12 mouse cellular contexts compared by ENCODE assay signal in the genomic region with DNA sequence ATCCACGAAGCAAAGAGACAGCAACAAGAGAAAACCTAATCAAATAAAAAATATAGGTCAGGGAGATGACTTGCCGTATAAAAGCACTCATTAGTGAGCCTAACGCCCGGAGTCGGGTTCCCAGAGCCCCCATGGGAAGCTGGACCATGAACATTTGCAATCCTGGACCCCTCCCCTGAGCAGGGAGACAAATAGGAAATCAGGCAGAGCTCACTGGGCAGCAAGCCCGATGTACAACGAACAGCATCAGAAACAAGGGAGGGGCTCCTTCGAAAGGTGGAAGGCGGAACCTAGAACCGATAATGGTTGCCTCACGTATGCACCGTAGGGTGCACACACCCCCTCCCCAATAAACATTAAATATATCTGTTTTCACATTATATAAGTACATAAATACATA. TPM values are rescaled to one million over a fixed set of nuclear protein-coding genes. Genes with fewer than 3 reads are reported as not detected.
DNase-seq lines count a peak whose midpoint lies in the region; ATAC-seq and TF ChIP-seq lines count a peak whose summit lies in the region.
"Had no signal": no experiment of that assay in that cellular context is flagged by ENCODE, and none has a peak within 500 bp of the region (broad histone marks: within the 10 kb centered on the region; RNA-seq: fewer than 3 reads in every experiment).

No protein-coding gene starts in this region.

- no peak for ATAC-seq in lung, embryonic 16.5 days (ENCODE audit: low read depth)
- ATAC-seq in liver, postnatal 0 days: no peak
- ATAC-seq: forebrain, embryonic 16.5 days; intestine, embryonic 15.5 days had no signal

- peaks cover 9% of the 10 kb centered on the region for H3K27me3 ChIP-seq in heart, embryonic 10.5 days (ENCODE audit: insufficient read depth, poor library complexity, severe bottlenecking)
- no peaks in the 10 kb centered on the region for H3K27me3 ChIP-seq in lung, embryonic 16.5 days (ENCODE audit: control insufficient read depth, insufficient read depth, low read depth, low read length)
- H3K27me3 ChIP-seq in limb, embryonic 10.5 days (ENCODE audit: low read depth, poor library complexity, severe bottlenecking): no peaks in the 10 kb centered on the region
- H3K27me3 ChIP-seq in liver, postnatal 0 days (ENCODE audit: insufficient read depth, low read length): no peaks in the 10 kb centered on the region
- H3K27me3 ChIP-seq: intestine, embryonic 15.5 days had no signal

- TF ChIP-seq CTCF in liver, postnatal 0 days (IDR thresholded peaks at IDR 0.05; ENCODE audit: low read depth): no peak

- no peaks in the 10 kb centered on the region for H3K36me3 ChIP-seq in heart, embryonic 10.5 days
- no peaks in the 10 kb centered on the region for H3K36me3 ChIP-seq in lung, embryonic 16.5 days (ENCODE audit: control insufficient read depth, insufficient read depth, low read length)
- H3K36me3 ChIP-seq in limb, embryonic 10.5 days: no peaks in the 10 kb centered on the region
- H3K36me3 ChIP-seq in liver, postnatal 0 days (replicated peaks; ENCODE audit: insufficient read depth, low read length): no peaks in the 10 kb centered on the region
- H3K36me3 ChIP-seq: intestine, embryonic 15.5 days had no signal

- H3K9me3 ChIP-seq in heart, embryonic 10.5 days: no peaks in the 10 kb centered on the region
- no peaks in the 10 kb centered on the region for H3K9me3 ChIP-seq in lung, embryonic 16.5 days (ENCODE audit: control insufficient read depth, low read length)
- H3K9me3 ChIP-seq in limb, embryonic 10.5 days (replicated peaks): no peaks in the 10 kb centered on the region
- H3K9me3 ChIP-seq in liver, postnatal 0 days (ENCODE audit: low read length): no peaks in the 10 kb centered on the region
- H3K9me3 ChIP-seq: intestine, embryonic 15.5 days had no signal

- H3K9ac ChIP-seq in lung, embryonic 16.5 days (ENCODE audit: low read length): peak overlapping the region; percentile 12
- H3K9ac ChIP-seq in liver, postnatal 0 days (replicated peaks): peak overlapping the region; percentile 44; the same call in 1 of the 2 replicates
- H3K9ac ChIP-seq: intestine, embryonic 15.5 days had no signal

- peak overlapping the region; percentile 27; the same call in 1 of the 2 replicates for H3K4me2 ChIP-seq in lung, embryonic 16.5 days (ENCODE audit: low read depth, low read length)
- H3K4me2 ChIP-seq in liver, postnatal 0 days (ENCODE audit: low read depth, low read length): peak overlapping the region; percentile 64

- H3K4me1 ChIP-seq in heart, embryonic 10.5 days: peaks cover 21% of the 10 kb centered on the region
- peaks cover 11% of the 10 kb centered on the region; the same call in 1 of the 2 replicates for H3K4me1 ChIP-seq in lung, embryonic 16.5 days (replicated peaks; ENCODE audit: control insufficient read depth, insufficient read depth, low read length)
- peaks cover 31% of the 10 kb centered on the region for H3K4me1 ChIP-seq in limb, embryonic 10.5 days
- H3K4me1 ChIP-seq in liver, postnatal 0 days (ENCODE audit: insufficient read depth): peaks cover 20% of the 10 kb centered on the region

- H3K27ac ChIP-seq in heart, embryonic 10.5 days: peak overlapping the region; percentile 59
- H3K27ac ChIP-seq in lung, embryonic 16.5 days (ENCODE audit: low read length): no peak overlapping the region
- H3K27ac ChIP-seq in limb, embryonic 10.5 days: peak overlapping the region; percentile 78
- no peak overlapping the region for H3K27ac ChIP-seq in liver, postnatal 0 days (ENCODE audit: low read depth)
- H3K27ac ChIP-seq: intestine, embryonic 15.5 days had no signal

- H3K4me3 ChIP-seq in heart, embryonic 10.5 days: peak overlapping the region; percentile 40; the same call in 1 of the 2 replicates
- no peak overlapping the region for H3K4me3 ChIP-seq in lung, embryonic 16.5 days (ENCODE audit: low read length)
- H3K4me3 ChIP-seq in limb, embryonic 10.5 days: peak overlapping the region; percentile 25; the same call in 1 of the 2 replicates
- H3K4me3 ChIP-seq in liver, postnatal 0 days (ENCODE audit: low read depth, low read length): no peak overlapping the region
- H3K4me3 ChIP-seq: intestine, embryonic 15.5 days had no signal

- no peak for DNase-seq in heart, embryonic 10.5 days (ENCODE audit: low spot score)
- no peak for DNase-seq in heart, adult 8-10 months (ENCODE audit: low spot score)
- no peak for DNase-seq in lung, postnatal 4 days
- DNase-seq in limb, embryonic 10.5 days (ENCODE audit: low spot score): no peak
- DNase-seq in liver, postnatal 0 days: no peak
- DNase-seq in layer of hippocampus, adult 9-10 months (ENCODE audit: low spot score): no peak
- DNase-seq in cerebellum, adult 11 months: no peak
- DNase-seq: adrenal gland, postnatal 10 days; cerebellum, adult 11-12 months had no signal

- TF ChIP-seq EP300 in liver, postnatal 0 days (IDR thresholded peaks at IDR 0.05; ENCODE audit: low read depth): no peak

- 72% methylated on average over 12 of the region's 12 CpGs for WGBS in heart, embryonic 10.5 days
- 58% methylated on average over 12 of the region's 12 CpGs for WGBS in lung, embryonic 16.5 days
- WGBS in limb, embryonic 10.5 days: 82% methylated on average over 12 of the region's 12 CpGs
- WGBS in liver, postnatal 0 days (ENCODE audit: insufficient replicate concordance): 24% methylated on average over 12 of the region's 12 CpGs

RNA-seq across cellular contexts. Expression of a gene that starts 39.5 kb away (rescaled TPM):
- 0.99 and 1.4 TPM in 2 replicates for polyA plus RNA-seq in heart, embryonic 10.5 days (2016; fragmentation: Nextera tagmentation; extraction: Ambion mirVana)
- 10 to 100 TPM; 22.2 to 29.8 (median 28.0) TPM for total RNA-seq in heart, adult 8-10 months (2022)
- polyA plus RNA-seq in lung, embryonic 16.5 days (2015; fragmentation: Nextera tagmentation; extraction: Ambion mirVana): 2.0 and 3.0 TPM in 2 replicates
- polyA plus RNA-seq in limb, embryonic 10.5 days (2016; fragmentation: Nextera tagmentation; extraction: Ambion mirVana): 1.5 and 3.4 TPM in 2 replicates
- 0.07 and 0.21 TPM in 2 replicates for polyA plus RNA-seq in liver, postnatal 0 days (2015; fragmentation: Nextera tagmentation; extraction: Ambion mirVana)

Comparison
In these comparisons a context has a peak if more than half of its experiments do, and no peak if none do; other contexts are left out.
1. H3K27ac ChIP-seq: peak in heart, embryonic 10.5 days (single experiment) and limb, embryonic 10.5 days (single experiment); none in lung, embryonic 16.5 days (single experiment) and liver, postnatal 0 days (single experiment).
2. H3K4me3 ChIP-seq: peak in heart, embryonic 10.5 days (single experiment) and limb, embryonic 10.5 days (single experiment); none in lung, embryonic 16.5 days (single experiment) and liver, postnatal 0 days (single experiment).